Mouse (Mus musculus) erythroblast, adult 5-6 weeks (primary cell): ENCODE measurements around the gene Rad54l2. TPM values are rescaled to one million over a fixed set of nuclear protein-coding genes. Genes with fewer than 3 reads are reported as not detected.

ENCODE experiments used
- ATAC-seq: replicated peaks from 2 replicates; pipeline ENCODE4 v1.8.0; 2016; ENCODE audit warnings: moderate number of reproducible peaks, mild to moderate bottlenecking, moderate TSS enrichment, inconsistent platforms; ENCODE audit not compliant: poor library complexity, low FRiP score, severe bottlenecking
- total RNA-seq, 2 experiments: library from RNA; stranded (forward) in 1 of 2; stranded (reverse) in 1 of 2; fragments of 150-400 nt in 1 of 2; fragments of 200-764, 138-1000 nt in 1 of 2; gene quantifications; 2 replicates each; pipeline versions ENCODE4 v1.2.3 to v1.2.4; 2015 to 2017; ENCODE audit warnings: low replicate concordance in 2 of 2

Rad54l2 gene
- total RNA-seq, 2 experiments from 2014 or later = 2.1 to 2.9 TPM

- ATAC-seq = peak; percentile 74
Measured at GRCm38 (mm10) chr9:106643128-106643527, 145.9 kb downstream of the Rad54l2 start.

GRCm38 (mm10) chr9:106641346-106641745 is 147.6 kb downstream of the Rad54l2 start:
- no peak for ATAC-seq

- no peak for ATAC-seq
Measured at GRCm38 (mm10) chr9:106638154-106638553, 150.8 kb downstream of the Rad54l2 start.

Other genes starting within 250 kb of the Rad54l2 start
- gene Iqcf3, start 227.6 kb downstream of the Rad54l2 start, total RNA-seq (2015; ENCODE audit: low replicate concordance) = not detected in 2 replicates
- not detected in 2 replicates for gene Iqcf3, start 227.6 kb downstream of the Rad54l2 start, total RNA-seq (2017; ENCODE audit: low replicate concordance)
- gene Iqcf4, start 218.2 kb downstream of the Rad54l2 start, total RNA-seq (2015; ENCODE audit: low replicate concordance) = not detected in 2 replicates
- gene Iqcf4, start 218.2 kb downstream of the Rad54l2 start, total RNA-seq (2017; ENCODE audit: low replicate concordance) = not detected in 2 replicates
- not detected in 2 replicates for gene Iqcf6, start 162.6 kb downstream of the Rad54l2 start, total RNA-seq (2015; ENCODE audit: low replicate concordance)
- not detected in 2 replicates for gene Iqcf6, start 162.6 kb downstream of the Rad54l2 start, total RNA-seq (2017; ENCODE audit: low replicate concordance)
- gene Grm2, start 133.1 kb downstream of the Rad54l2 start, total RNA-seq (2015; ENCODE audit: low replicate concordance) = not detected in 2 replicates
- gene Grm2, start 133.1 kb downstream of the Rad54l2 start, total RNA-seq (2017; ENCODE audit: low replicate concordance) = not detected in 2 replicates
- 1.9 and 9.0 TPM in 2 replicates for gene Tex264, start 103.3 kb downstream of the Rad54l2 start, total RNA-seq (2015; ENCODE audit: low replicate concordance)
- 8.8 and 10.9 TPM in 2 replicates for gene Tex264, start 103.3 kb downstream of the Rad54l2 start, total RNA-seq (2017; ENCODE audit: low replicate concordance)
- 4.8 and 27.9 TPM in 2 replicates for gene Dcaf1, start 32.7 kb upstream of the Rad54l2 start, total RNA-seq (2015; ENCODE audit: low replicate concordance)
- 16.5 and 19.1 TPM in 2 replicates for gene Dcaf1, start 32.7 kb upstream of the Rad54l2 start, total RNA-seq (2017; ENCODE audit: low replicate concordance)
- 4.2 and 6.9 TPM in 2 replicates for gene Rbm15b, start 98.2 kb upstream of the Rad54l2 start, total RNA-seq (2015; ENCODE audit: low replicate concordance)
- 8.6 and 10.2 TPM in 2 replicates for gene Rbm15b, start 98.2 kb upstream of the Rad54l2 start, total RNA-seq (2017; ENCODE audit: low replicate concordance)
- gene Manf, start 102.8 kb upstream of the Rad54l2 start, total RNA-seq (2015; ENCODE audit: low replicate concordance) = 112 and 129 TPM in 2 replicates
- 49.9 and 77.7 TPM in 2 replicates for gene Manf, start 102.8 kb upstream of the Rad54l2 start, total RNA-seq (2017; ENCODE audit: low replicate concordance)